Mouse (Mus musculus) frontal cortex, postnatal 14 days (tissue): ENCODE measurements around the gene Calm3.

Source experiments
- DNase-seq, 2 experiments: peaks; one replicate each; pipeline ENCODE4 v3.0.0; 2022; ENCODE audit warnings: low spot score in 2 of 2

Gene Calm3

GRCm38 (mm10) chr7:16915461-16916340 lies 8.2 kb downstream of the Calm3 start:
- no peak for DNase-seq

GRCm38 (mm10) chr7:16914453-16915343 lies 9.2 kb downstream of the Calm3 start:
- no peak for DNase-seq

- DNase-seq: peak in 1 of 2 experiments; percentile 63
Observed at GRCm38 (mm10) chr7:16913806-16914452, 10.0 kb downstream of the Calm3 start.

- no peak for DNase-seq
Observed at GRCm38 (mm10) chr7:16912360-16912759, 11.6 kb downstream of the Calm3 start.

- no peak for DNase-seq
Observed at GRCm38 (mm10) chr7:16911904-16912303, 12.0 kb downstream of the Calm3 start.

GRCm38 (mm10) chr7:16909909-16910308 lies 14.0 kb downstream of the Calm3 start:
- no peak for DNase-seq

- no peak for DNase-seq
Observed at GRCm38 (mm10) chr7:16908859-16909258, 15.1 kb downstream of the Calm3 start.

- no peak for DNase-seq
Observed at GRCm38 (mm10) chr7:16908367-16908766, 15.5 kb downstream of the Calm3 start.

- no peak for DNase-seq
Observed at GRCm38 (mm10) chr7:16907842-16908241, 16.1 kb downstream of the Calm3 start.

GRCm38 (mm10) chr7:16906889-16907559 lies 16.9 kb downstream of the Calm3 start:
- no peak for DNase-seq

- DNase-seq: no peak
Observed at GRCm38 (mm10) chr7:16906281-16906680, 17.6 kb downstream of the Calm3 start, which contains the start of gene Ptgir. Gene Ptgir (plus strand): TSS chr7:16906490.

GRCm38 (mm10) chr7:16905491-16906021 lies 18.4 kb downstream of the Calm3 start:
- no peak for DNase-seq

- DNase-seq: no peak
Observed at GRCm38 (mm10) chr7:16904120-16904675, 19.7 kb downstream of the Calm3 start.

- DNase-seq: no peak
Observed at GRCm38 (mm10) chr7:16903439-16903955, 20.4 kb downstream of the Calm3 start.

GRCm38 (mm10) chr7:16900526-16900925 lies 23.4 kb downstream of the Calm3 start:
- no peak for DNase-seq

- DNase-seq: no peak
Observed at GRCm38 (mm10) chr7:16895511-16895910, 28.4 kb downstream of the Calm3 start.

- peak in 1 of 2 experiments; percentile 72 for DNase-seq
Observed at GRCm38 (mm10) chr7:16895000-16895399, 28.9 kb downstream of the Calm3 start.

GRCm38 (mm10) chr7:16894279-16894678 lies 29.6 kb downstream of the Calm3 start:
- no peak for DNase-seq

- no peak for DNase-seq
Observed at GRCm38 (mm10) chr7:16893612-16894011, 30.3 kb downstream of the Calm3 start.

- DNase-seq: no peak
Observed at GRCm38 (mm10) chr7:16892352-16892730, 31.6 kb downstream of the Calm3 start.
